Mouse (Mus musculus): ENCODE results near the gene Phactr3.
"Not testable (repeated sequence)": the region's sequence is repeated elsewhere in the genome, so short reads cannot be mapped to it uniquely, and the experiment has no call there.

Phactr3 gene

GRCm38 (mm10) chr2:178326750-178327465, 208.1 kb downstream of the Phactr3 start:
- DNase-seq (ENCODE audit: low spot score): no peak

GRCm38 (mm10) chr2:178327466-178328040, 208.8 kb downstream of the Phactr3 start:
- no peak for DNase-seq (ENCODE audit: low spot score)

GRCm38 (mm10) chr2:178329551-178329950, 210.8 kb downstream of the Phactr3 start:
- no peak for DNase-seq (ENCODE audit: low spot score)

- DNase-seq (ENCODE audit: low spot score): no peak
Measured at GRCm38 (mm10) chr2:178329986-178330385, 211.2 kb downstream of the Phactr3 start.

GRCm38 (mm10) chr2:178337878-178338277, 219.1 kb downstream of the Phactr3 start:
- no peak for DNase-seq (ENCODE audit: low spot score)

- no peak for DNase-seq (ENCODE audit: low spot score)
Measured at GRCm38 (mm10) chr2:178339044-178339443, 220.3 kb downstream of the Phactr3 start.

GRCm38 (mm10) chr2:178342105-178342504, 223.3 kb downstream of the Phactr3 start:
- DNase-seq (ENCODE audit: low spot score): not testable (repeated sequence)

- DNase-seq (ENCODE audit: low spot score): no peak
Measured at GRCm38 (mm10) chr2:178342597-178342996, 223.8 kb downstream of the Phactr3 start.

Data from testis, postnatal 10 days (tissue).